Mouse (Mus musculus) ES-E14 (cell line): ENCODE measurements around the gene Rora.

Experiments used
- CHD2 ChIP-seq: IDR thresholded peaks from 2 replicates; pipeline ENCODE4 v1.6.1; 2014; ENCODE audit warnings: mild to moderate bottlenecking, low read depth, low read length, inconsistent platforms
- HCFC1 ChIP-seq: IDR thresholded peaks from 2 replicates; pipeline ENCODE4 v1.6.1; 2012; ENCODE audit warnings: low read length, inconsistent platforms, borderline replicate concordance; ENCODE audit not compliant: insufficient read depth
- MAFK ChIP-seq: IDR thresholded peaks from 2 replicates; pipeline ENCODE4 v1.6.1; 2014; ENCODE audit warnings: mild to moderate bottlenecking, low read depth, low read length, inconsistent platforms; ENCODE audit not compliant: insufficient read depth
- ZC3H11A ChIP-seq: IDR thresholded peaks from 2 replicates; pipeline ENCODE4 v1.6.1; 2012; ENCODE audit warnings: low read depth, mild to moderate bottlenecking, inconsistent platforms, low read length, borderline replicate concordance

DNA sequence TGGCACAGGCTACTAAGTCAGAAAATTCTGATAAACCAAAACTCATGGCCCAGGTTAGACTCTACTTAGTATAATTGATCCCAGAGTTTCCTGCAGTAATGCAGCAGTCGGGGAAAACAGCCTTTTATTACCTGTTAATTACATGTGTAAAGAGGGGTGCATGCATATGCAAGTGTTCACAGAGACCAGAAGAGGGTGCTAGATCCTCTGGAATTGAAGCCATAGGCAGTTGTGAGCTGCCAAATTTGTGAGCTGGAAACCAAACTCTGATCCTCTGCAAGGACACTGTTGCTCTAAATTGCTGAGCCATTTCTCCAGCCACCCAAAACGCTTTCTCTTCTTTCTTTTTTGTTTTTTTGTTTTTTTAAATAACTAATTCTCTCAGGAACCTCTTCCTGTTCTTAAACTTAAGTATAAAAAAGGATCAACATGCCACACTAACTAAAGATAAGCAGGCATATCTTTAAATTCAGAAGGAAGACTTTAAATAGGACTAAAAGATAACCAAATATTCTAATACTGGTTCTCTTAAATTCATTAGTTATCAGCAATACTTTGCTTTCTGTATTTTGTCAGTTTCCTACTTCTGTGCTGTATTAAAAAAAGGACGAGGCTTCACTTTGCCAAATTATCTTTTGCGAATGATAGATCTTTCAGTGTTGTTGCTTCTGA is 723.5 kb downstream of the Rora start:
- no peak for TF ChIP-seq ZC3H11A
- TF ChIP-seq CHD2, result no peak
- no peak for TF ChIP-seq HCFC1
- TF ChIP-seq MAFK, result no peak
